ENCODE assay signal across 13 mouse cellular contexts in genomic region chr19:53796020-53796419, GRCm38 (mm10).
"Had no signal": no experiment of that assay in that cellular context is flagged by ENCODE, and none has a peak within 500 bp of the region (broad histone marks: within the 10 kb centered on the region; RNA-seq: fewer than 3 reads in every experiment).

No protein-coding gene starts in this region.

- H3K36me3 ChIP-seq: limb, embryonic 10.5 days; liver, embryonic 12.5 days; lung, embryonic 15.5 days; midbrain, embryonic 15.5 days; neural tube, embryonic 12.5 days had no signal

- H3K4me2 ChIP-seq: liver, embryonic 12.5 days; lung, embryonic 15.5 days; midbrain, embryonic 11.5 days; midbrain, embryonic 15.5 days; neural tube, embryonic 12.5 days had no signal

- H3K27me3 ChIP-seq: lung, embryonic 15.5 days; midbrain, embryonic 15.5 days; neural tube, embryonic 12.5 days had no signal

- H3K4me3 ChIP-seq: limb, embryonic 10.5 days; liver, embryonic 12.5 days; lung, embryonic 15.5 days; megakaryocyte, embryonic 14.5 days; midbrain, embryonic 15.5 days; neural tube, embryonic 12.5 days had no signal

- ATAC-seq: liver, embryonic 12.5 days; liver, postnatal 0 days; midbrain, embryonic 15.5 days had no signal

- DNase-seq: liver, postnatal 0 days; lung, postnatal 14 days; spleen, adult 18-20 months; thymus, adult 18-20 months; thymus, postnatal 14 days had no signal

- H3K27ac ChIP-seq: limb, embryonic 10.5 days; liver, embryonic 12.5 days; lung, embryonic 15.5 days; macrophage; midbrain, embryonic 15.5 days; neural tube, embryonic 12.5 days had no signal

- H3K9me3 ChIP-seq: limb, embryonic 10.5 days; liver, embryonic 12.5 days; lung, embryonic 15.5 days; megakaryocyte, embryonic 14.5 days; midbrain, embryonic 15.5 days; neural tube, embryonic 12.5 days had no signal

- H3K4me1 ChIP-seq: midbrain, embryonic 15.5 days; neural tube, embryonic 12.5 days had no signal

- H3K9ac ChIP-seq: liver, embryonic 12.5 days; liver, postnatal 0 days; lung, embryonic 15.5 days; midbrain, embryonic 15.5 days; neural tube, embryonic 12.5 days had no signal
